Mouse (Mus musculus) forebrain, embryonic 15.5 days (tissue): ENCODE measurements around the gene Znrf3. TPM values are rescaled to one million over a fixed set of nuclear protein-coding genes. Genes with fewer than 3 reads are reported as not detected.
A peak's percentile ranks its signal among the peaks of the same experiment; 100 is the strongest.

Source experiments
- ATAC-seq: fragments of 200-750 bp; cut with Nextera tagmentation; replicated peaks from 2 replicates; pipeline ENCODE4 v1.8.0; 2017; ENCODE audit warnings: mild to moderate bottlenecking, moderate TSS enrichment, moderate library complexity
- H3K27ac ChIP-seq: fragments of 300-500 bp; sonication (generic); replicated peaks from 2 replicates; pipeline ENCODE4 v1.5.1; 2015; ENCODE audit warnings: mild to moderate bottlenecking, inconsistent platforms
- H3K27me3 ChIP-seq: fragments of 300-500 bp; sonication (generic); 2 replicates; pipeline ENCODE4 v1.6.1; 2015; ENCODE audit warnings: inconsistent platforms
- H3K36me3 ChIP-seq: fragments of 300-500 bp; sonication (generic); 2 replicates; pipeline ENCODE4 v1.6.1; 2015; ENCODE audit warnings: mild to moderate bottlenecking, inconsistent platforms
- H3K4me1 ChIP-seq: fragments of 300-500 bp; sonication (generic); 2 replicates; pipeline ENCODE4 v1.6.1; 2015; ENCODE audit warnings: inconsistent platforms
- H3K4me2 ChIP-seq: fragments of 300-500 bp; sonication (generic); replicated peaks from 2 replicates; pipeline ENCODE4 v1.6.1; 2015; ENCODE audit warnings: mild to moderate bottlenecking, inconsistent platforms
- H3K4me3 ChIP-seq: fragments of 300-500 bp; sonication (generic); 2 replicates; pipeline ENCODE4 v1.5.1; 2015; ENCODE audit warnings: mild to moderate bottlenecking, inconsistent platforms
- H3K9ac ChIP-seq: fragments of 300-500 bp; sonication (generic); replicated peaks from 2 replicates; pipeline ENCODE4 v1.6.1; 2015; ENCODE audit warnings: mild to moderate bottlenecking, inconsistent platforms
- H3K9me3 ChIP-seq: fragments of 300-500 bp; sonication (generic); 2 replicates; pipeline ENCODE4 v1.6.1; 2016; ENCODE audit warnings: inconsistent platforms
- WGBS: fragments of 180-500 bp; shearing (Covaris S2); methylation state at CpG from one replicate; pipeline ENCODE4 v1.1.7; 2015; ENCODE audit warnings: mixed read lengths; 5-methylcytosine and 5-hydroxymethylcytosine counted together
- polyA plus RNA-seq: library from polyadenylated mRNA; unstranded; fragments of >200 nt; fragmentation: Nextera tagmentation; extraction: Ambion mirVana; gene quantifications from 2 replicates; pipeline ENCODE4 v1.2.1, GENCODE M21; 2015

The Znrf3 gene
- polyA plus RNA-seq, 1 experiment from 2014 or later: 7.4 TPM

GRCm38 (mm10) chr11:5296576-5297115 is 148.0 kb downstream of the Znrf3 start:
- no peak overlapping the region for H3K4me3 ChIP-seq
- H3K4me2 ChIP-seq: no peak overlapping the region
- no peaks in the 10 kb centered on the region for H3K9me3 ChIP-seq
- H3K27ac ChIP-seq: no peak overlapping the region; the same call in 1 of the 2 replicates
- no peaks in the 10 kb centered on the region for H3K27me3 ChIP-seq
- H3K4me1 ChIP-seq: peaks cover 16% of the 10 kb centered on the region
- H3K9ac ChIP-seq: no peak overlapping the region
- H3K36me3 ChIP-seq: no peaks in the 10 kb centered on the region
- WGBS: 48% methylated on average over 2 of the region's 2 CpGs
- ATAC-seq: 0 out of 2 replicates have a peak, but pooled peaks have one; percentile 46

- WGBS: 88% methylated on average over 3 of the region's 3 CpGs
- H3K4me2 ChIP-seq: no peak overlapping the region
- no peak overlapping the region for H3K27ac ChIP-seq
- H3K9me3 ChIP-seq: no peaks in the 10 kb centered on the region
- H3K4me1 ChIP-seq: peaks cover 16% of the 10 kb centered on the region
- H3K27me3 ChIP-seq: no peaks in the 10 kb centered on the region
- H3K4me3 ChIP-seq: no peak overlapping the region
- ATAC-seq: no peak
- no peaks in the 10 kb centered on the region for H3K36me3 ChIP-seq
- no peak overlapping the region for H3K9ac ChIP-seq
Observed at GRCm38 (mm10) chr11:5294805-5295204, 149.8 kb downstream of the Znrf3 start.

GRCm38 (mm10) chr11:5290691-5291090 is 154.0 kb downstream of the Znrf3 start:
- Histone ChIP-seq H3K27ac (no peak overlapping the region), H3K9me3 (no peaks in the 10 kb centered on the region), H3K4me3 (no peak overlapping the region), H3K4me2 (no peak overlapping the region), H3K9ac (no peak overlapping the region), H3K27me3 (no peaks in the 10 kb centered on the region), H3K36me3 (no peaks in the 10 kb centered on the region), H3K4me1 (no peaks in the 10 kb centered on the region)
- no peak for ATAC-seq
- 16% methylated on average over 5 of the region's 5 CpGs for WGBS

- H3K4me2 ChIP-seq: no peak overlapping the region
- H3K36me3 ChIP-seq: no peaks in the 10 kb centered on the region
- WGBS: 56% methylated on average over 4 of the region's 4 CpGs
Observed at GRCm38 (mm10) chr11:5289826-5290580, 154.6 kb downstream of the Znrf3 start.

GRCm38 (mm10) chr11:5283987-5284386 is 160.7 kb downstream of the Znrf3 start:
- Histone ChIP-seq H3K27ac (no peak overlapping the region), H3K9me3 (no peaks in the 10 kb centered on the region), H3K36me3 (peaks cover 6% of the 10 kb centered on the region), H3K4me3 (no peak overlapping the region), H3K4me2 (no peak overlapping the region), H3K4me1 (no peaks in the 10 kb centered on the region), H3K27me3 (no peaks in the 10 kb centered on the region), H3K9ac (no peak overlapping the region)
- WGBS: 100% methylated on average over 2 of the region's 2 CpGs
- no peak for ATAC-seq

More at GRCm38 (mm10) chr11:5289826-5290580, 154.6 kb downstream of the Znrf3 start:
- no peaks in the 10 kb centered on the region for H3K9me3 ChIP-seq
- no peaks in the 10 kb centered on the region for H3K4me1 ChIP-seq
- H3K9ac ChIP-seq: no peak overlapping the region
- H3K4me3 ChIP-seq: no peak overlapping the region
- peak overlapping the region; percentile 9; the same call in 1 of the 2 replicates for H3K27ac ChIP-seq
- ATAC-seq: no peak
- no peaks in the 10 kb centered on the region for H3K27me3 ChIP-seq

- WGBS: 83% methylated on average over 7 of the region's 7 CpGs
- no peaks in the 10 kb centered on the region for H3K9me3 ChIP-seq
- H3K4me2 ChIP-seq: no peak overlapping the region
- no peaks in the 10 kb centered on the region for H3K27me3 ChIP-seq
- no peak overlapping the region for H3K4me3 ChIP-seq
- ATAC-seq: peak; percentile 43; the same call in 1 of the 2 replicates
- no peak overlapping the region for H3K27ac ChIP-seq
- H3K4me1 ChIP-seq: no peaks in the 10 kb centered on the region
- H3K9ac ChIP-seq: no peak overlapping the region
- H3K36me3 ChIP-seq: peaks cover 6% of the 10 kb centered on the region
Observed at GRCm38 (mm10) chr11:5280932-5281331, 163.7 kb downstream of the Znrf3 start.

GRCm38 (mm10) chr11:5278463-5278862 is 166.2 kb downstream of the Znrf3 start:
- Histone ChIP-seq H3K27ac (no peak overlapping the region), H3K4me1 (no peaks in the 10 kb centered on the region), H3K9me3 (no peaks in the 10 kb centered on the region), H3K4me2 (no peak overlapping the region), H3K36me3 (peaks cover 6% of the 10 kb centered on the region), H3K4me3 (no peak overlapping the region), H3K27me3 (no peaks in the 10 kb centered on the region), H3K9ac (no peak overlapping the region)
- 98% methylated on average over 2 of the region's 2 CpGs for WGBS
- no peak for ATAC-seq

- H3K9me3 ChIP-seq: no peaks in the 10 kb centered on the region
- peaks cover 6% of the 10 kb centered on the region for H3K36me3 ChIP-seq
- H3K4me1 ChIP-seq: no peaks in the 10 kb centered on the region
- no peak overlapping the region for H3K4me3 ChIP-seq
- ATAC-seq: no peak
- WGBS: 60% methylated on average over 5 of the region's 5 CpGs
- no peak overlapping the region for H3K9ac ChIP-seq
- no peak overlapping the region for H3K4me2 ChIP-seq
- H3K27ac ChIP-seq: no peak overlapping the region
- no peaks in the 10 kb centered on the region for H3K27me3 ChIP-seq
Observed at GRCm38 (mm10) chr11:5277307-5277971, 167.2 kb downstream of the Znrf3 start.

GRCm38 (mm10) chr11:5275216-5275615 is 169.4 kb downstream of the Znrf3 start:
- Histone ChIP-seq H3K9ac (no peak overlapping the region), H3K4me3 (no peak overlapping the region), H3K27ac (no peak overlapping the region), H3K4me1 (peaks cover 12% of the 10 kb centered on the region), H3K27me3 (no peaks in the 10 kb centered on the region), H3K36me3 (no peaks in the 10 kb centered on the region), H3K4me2 (no peak overlapping the region), H3K9me3 (no peaks in the 10 kb centered on the region)
- ATAC-seq: no peak
- WGBS: 89% methylated on average over 4 of the region's 4 CpGs

GRCm38 (mm10) chr11:5272536-5273234 is 172.0 kb downstream of the Znrf3 start:
- ATAC-seq: no peak
- H3K9ac ChIP-seq: no peak overlapping the region
- no peak overlapping the region for H3K4me3 ChIP-seq
- WGBS: 80% methylated on average over 9 of the region's 9 CpGs
- H3K27me3 ChIP-seq: no peaks in the 10 kb centered on the region
- no peak overlapping the region for H3K4me2 ChIP-seq
- no peaks in the 10 kb centered on the region for H3K36me3 ChIP-seq
- H3K9me3 ChIP-seq: no peaks in the 10 kb centered on the region
- H3K27ac ChIP-seq: no peak overlapping the region
- peaks cover 12% of the 10 kb centered on the region for H3K4me1 ChIP-seq

- H3K9ac ChIP-seq: no peak overlapping the region
- H3K27ac ChIP-seq: peak overlapping the region; percentile 67
- no peak overlapping the region for H3K4me3 ChIP-seq
- H3K4me2 ChIP-seq: no peak overlapping the region
- no peaks in the 10 kb centered on the region for H3K9me3 ChIP-seq
- H3K4me1 ChIP-seq: peaks cover 12% of the 10 kb centered on the region
- no peaks in the 10 kb centered on the region for H3K27me3 ChIP-seq
- WGBS: 39% methylated on average over 4 of the region's 4 CpGs
- no peaks in the 10 kb centered on the region for H3K36me3 ChIP-seq
- no peak for ATAC-seq
Observed at GRCm38 (mm10) chr11:5272066-5272360, 172.6 kb downstream of the Znrf3 start.
